Mouse (Mus musculus): ENCODE results near the gene Ppp5c.

GRCm38 (mm10) chr7:16993651-16994399 is 33.9 kb downstream of the Ppp5c start:
- TF ChIP-seq CTCF (IDR thresholded peaks at IDR 0.05; ENCODE audit: low read depth, low read length), result no peak
- no peak for TF ChIP-seq POLR2A (IDR thresholded peaks at IDR 0.05; ENCODE audit: extremely low read depth, insufficient read depth, low read length)

Data from liver, adult 2 months (tissue).